Mouse (Mus musculus) neural tube, embryonic 12.5 days (tissue): ENCODE data around the gene Col10a1. TPM values are rescaled to one million over a fixed set of nuclear protein-coding genes. Genes with fewer than 3 reads are reported as not detected.
"Not testable (repeated sequence)": the region's sequence is repeated elsewhere in the genome, so short reads cannot be mapped to it uniquely, and the experiment has no call there.

Experiments used
- ATAC-seq: fragments of 200-750 bp; cut with Nextera tagmentation; 2 replicates; pipeline ENCODE4 v1.8.0; 2017; ENCODE audit warnings: low read depth, mild to moderate bottlenecking, moderate TSS enrichment, moderate library complexity; ENCODE audit not compliant: low FRiP score
- H3K27ac ChIP-seq: fragments of 300-500 bp; sonication (generic); 2 replicates; pipeline ENCODE4 v1.5.1; 2016
- H3K27me3 ChIP-seq: fragments of 300-500 bp; sonication (generic); replicated peaks from 2 replicates; pipeline ENCODE4 v1.6.1; 2016; ENCODE audit warnings: mild to moderate bottlenecking
- H3K36me3 ChIP-seq: fragments of 300-500 bp; sonication (generic); 2 replicates; pipeline ENCODE4 v1.6.1; 2016; ENCODE audit warnings: mild to moderate bottlenecking
- H3K4me1 ChIP-seq: fragments of 300-500 bp; sonication (generic); 2 replicates; pipeline ENCODE4 v1.6.1; 2016
- H3K4me2 ChIP-seq: fragments of 300-500 bp; sonication (generic); replicated peaks from 2 replicates; pipeline ENCODE4 v1.6.1; 2016; ENCODE audit warnings: mild to moderate bottlenecking
- H3K4me3 ChIP-seq: fragments of 300-500 bp; sonication (generic); 2 replicates; pipeline ENCODE4 v1.5.1; 2016
- H3K9ac ChIP-seq: fragments of 300-500 bp; sonication (generic); 2 replicates; pipeline ENCODE4 v1.6.1; 2016; ENCODE audit warnings: mild to moderate bottlenecking
- H3K9me3 ChIP-seq: fragments of 300-500 bp; sonication (generic); 2 replicates; pipeline ENCODE4 v1.6.1; 2016; ENCODE audit warnings: mild to moderate bottlenecking
- WGBS: fragments of 180-500 bp; shearing (Covaris S2); methylation state at CpG from one replicate; pipeline ENCODE4 v1.1.7; 2016; 5-methylcytosine and 5-hydroxymethylcytosine counted together
- polyA plus RNA-seq: library from polyadenylated mRNA; unstranded; fragments of >200 nt; fragmentation: Nextera tagmentation; extraction: Ambion mirVana; gene quantifications from 2 replicates; pipeline ENCODE4 v1.2.1, GENCODE M21; 2016

The Col10a1 gene
- polyA plus RNA-seq, 1 experiment from 2014 or later: 0.23 TPM

GRCm38 (mm10) chr10:34431783-34432182, 42.0 kb downstream of the Col10a1 start:
- no peak overlapping the region for H3K27ac ChIP-seq
- ATAC-seq: no peak
- H3K4me1 ChIP-seq: no peaks in the 10 kb centered on the region
- H3K9me3 ChIP-seq: no peaks in the 10 kb centered on the region
- H3K36me3 ChIP-seq: no peaks in the 10 kb centered on the region
- no peak overlapping the region for H3K4me2 ChIP-seq
- H3K9ac ChIP-seq: no peak overlapping the region
- H3K4me3 ChIP-seq: no peak overlapping the region
- no peaks in the 10 kb centered on the region for H3K27me3 ChIP-seq

GRCm38 (mm10) chr10:34434191-34434590, 44.4 kb downstream of the Col10a1 start:
- not testable (repeated sequence) for H3K9ac ChIP-seq, ATAC-seq, H3K36me3 ChIP-seq, H3K4me2 ChIP-seq, H3K27ac ChIP-seq, H3K4me1 ChIP-seq, H3K9me3 ChIP-seq, H3K27me3 ChIP-seq, H3K4me3 ChIP-seq
- WGBS: 94% methylated on average over 9 of the region's 14 CpGs

Other genes starting within 250 kb of the Col10a1 start
- 15.7 and 16.4 TPM in 2 replicates for gene Dse, start 182.3 kb upstream of the Col10a1 start, polyA plus RNA-seq
- 138 and 142 TPM in 2 replicates for gene Tspyl1, start 107.8 kb upstream of the Col10a1 start, polyA plus RNA-seq
- gene Tspyl4, start 92.5 kb upstream of the Col10a1 start, polyA plus RNA-seq: 143 and 153 TPM in 2 replicates
- 3.3 and 4.2 TPM in 2 replicates for gene Nt5dc1, start 28.6 kb downstream of the Col10a1 start, polyA plus RNA-seq
- gene Frk, start 93.4 kb downstream of the Col10a1 start, polyA plus RNA-seq: 2.0 and 2.6 TPM in 2 replicates